Mouse (Mus musculus) C2C12 (cell line): Measurements from ENCODE around the gene Tmem127.

ENCODE experiments used
- CTCF ChIP-seq: IDR thresholded peaks from one replicate; pipeline ENCODE4 v1.5.1; 2011; ENCODE audit not compliant: control insufficient read depth, insufficient read depth, insufficient read length
- MAX ChIP-seq: IDR thresholded peaks from one replicate; pipeline ENCODE4 v1.6.1; 2011; ENCODE audit warnings: mild to moderate bottlenecking, control low read depth
- MYOD1 ChIP-seq: IDR thresholded peaks from one replicate; pipeline ENCODE4 v1.6.1; 2011; ENCODE audit warnings: low read depth; ENCODE audit not compliant: control insufficient read depth, insufficient read length
- USF1 ChIP-seq: IDR thresholded peaks from one replicate; pipeline ENCODE4 v1.6.1; 2011; ENCODE audit warnings: low read depth, mild to moderate bottlenecking, control low read depth, moderate library complexity

- TF ChIP-seq CTCF (no peak), MAX (no peak), MYOD1 (no peak), USF1 (no peak)
These were observed 22.0 kb downstream of the Tmem127 start, which contains the start of gene Stard7 for GRCm38 (mm10) chr2:127269491-127270299.
